Mouse (Mus musculus) MEL (cell line): ENCODE measurements around the gene Hnrnpa1. TPM values are rescaled to one million over a fixed set of nuclear protein-coding genes. Genes with fewer than 3 reads are reported as not detected.
A peak's percentile ranks its signal among the peaks of the same experiment; 100 is the strongest.

Experiments
- DNase-seq: peaks from one replicate; pipeline ENCODE4 v3.0.0; 2011; ENCODE audit warnings: low read depth, low spot score
- H3K27ac ChIP-seq: 2 replicates; pipeline ENCODE4 v1.5.1; 2012; ENCODE audit warnings: low read depth, mild to moderate bottlenecking, control low read depth, low read length, moderate library complexity; ENCODE audit not compliant: control insufficient read depth
- H3K27me3 ChIP-seq, 2 experiments: fragments of 150-350 bp in 1 of 2; sonication (generic) in 1 of 2; 2 replicates each; pipeline ENCODE4 v1.6.1; 2012; ENCODE audit warnings: low read length in 2 of 2, mild to moderate bottlenecking in 2 of 2, improper control_type of control experiment in 1 of 2, moderate library complexity in 1 of 2; ENCODE audit not compliant: insufficient read depth in 2 of 2, control insufficient read depth in 1 of 2
- H3K36me3 ChIP-seq, 2 experiments: 2 replicates each; pipeline ENCODE4 v1.6.1; 2012 to 2014; ENCODE audit warnings: low read length in 2 of 2, improper control_type of control experiment in 1 of 2, inconsistent platforms in 1 of 2, mild to moderate bottlenecking in 1 of 2; ENCODE audit not compliant: insufficient read depth in 2 of 2, control insufficient read depth in 1 of 2
- H3K4me1 ChIP-seq, 2 experiments: fragments of 150-350 bp in 1 of 2; sonication (generic) in 1 of 2; 2 replicates each; pipeline ENCODE4 v1.6.1; 2012; ENCODE audit warnings: low read length in 2 of 2, improper control_type of control experiment in 1 of 2, mild to moderate bottlenecking in 1 of 2; ENCODE audit not compliant: insufficient read depth in 2 of 2, control insufficient read depth in 1 of 2
- H3K4me3 ChIP-seq, 2 experiments: fragments of 150-350 bp in 1 of 2; sonication (generic) in 1 of 2; 2 replicates each; pipeline ENCODE4 v1.5.1; 2012; ENCODE audit warnings: low read depth in 2 of 2, low read length in 2 of 2, mild to moderate bottlenecking in 2 of 2, moderate library complexity in 2 of 2, control low read depth in 1 of 2, improper control_type of control experiment in 1 of 2; ENCODE audit not compliant: control insufficient read depth in 1 of 2, insufficient read depth in 1 of 2
- H3K79me2 ChIP-seq: 2 replicates; pipeline ENCODE4 v1.6.1; 2012; ENCODE audit warnings: mild to moderate bottlenecking, low read length, moderate library complexity; ENCODE audit not compliant: control insufficient read depth, poor library complexity, insufficient read depth
- H3K9ac ChIP-seq: 2 replicates; pipeline ENCODE4 v1.6.1; 2012; ENCODE audit warnings: low read depth, mild to moderate bottlenecking, control low read depth, low read length, moderate library complexity; ENCODE audit not compliant: control insufficient read depth, poor library complexity, severe bottlenecking
- H3K9me3 ChIP-seq: fragments of 150-350 bp; sonication (generic); replicated peaks from 2 replicates; pipeline ENCODE4 v1.6.1; 2012; ENCODE audit warnings: mild to moderate bottlenecking, low read length, improper control_type of control experiment, moderate library complexity; ENCODE audit not compliant: insufficient read depth
- BHLHE40 ChIP-seq: IDR thresholded peaks from 2 replicates; pipeline ENCODE4 v1.6.1; 2012; ENCODE audit warnings: low read depth, mild to moderate bottlenecking, inconsistent platforms, low read length, improper control_type of control experiment, borderline replicate concordance
- CHD1 ChIP-seq: IDR thresholded peaks from 2 replicates; pipeline ENCODE4 v1.6.1; 2012; ENCODE audit warnings: low read depth, mild to moderate bottlenecking, inconsistent platforms, low read length, improper control_type of control experiment
- CHD2 ChIP-seq: IDR thresholded peaks from 2 replicates; pipeline ENCODE4 v1.6.1; 2011; ENCODE audit warnings: low read length, improper control_type of control experiment
- CTCF ChIP-seq, 3 experiments: IDR thresholded peaks in 2 of 3; conservative IDR thresholded peaks in 1 of 3; 2 replicates each; pipeline ENCODE4 v1.5.1; 2011 to 2012; ENCODE audit warnings: low read length in 3 of 3, low read depth in 2 of 3, mild to moderate bottlenecking in 2 of 3, improper control_type of control experiment in 1 of 3, inconsistent platforms in 1 of 3, mixed read lengths in 1 of 3, moderate library complexity in 1 of 3; ENCODE audit not compliant: control insufficient read depth in 1 of 3, insufficient read depth in 1 of 3, poor library complexity in 1 of 3, severe bottlenecking in 1 of 3
- E2F4 ChIP-seq: IDR thresholded peaks from 2 replicates; pipeline ENCODE4 v1.6.1; 2011; ENCODE audit warnings: low read depth, low read length, improper control_type of control experiment, borderline replicate concordance
- ELF1 ChIP-seq: IDR thresholded peaks from 2 replicates; pipeline ENCODE4 v1.6.1; 2014; ENCODE audit warnings: low read depth, mild to moderate bottlenecking, inconsistent platforms, low read length, improper control_type of control experiment, moderate library complexity
- EP300 ChIP-seq, 2 experiments: IDR thresholded peaks; 2 replicates each; pipeline ENCODE4 v1.6.1; 2011; ENCODE audit warnings: improper control_type of control experiment in 2 of 2, low read length in 2 of 2, low read depth in 1 of 2, mild to moderate bottlenecking in 1 of 2
- GABPA ChIP-seq: IDR thresholded peaks from 2 replicates; pipeline ENCODE4 v1.6.1; 2012; ENCODE audit warnings: low read depth, mild to moderate bottlenecking, inconsistent platforms, low read length, improper control_type of control experiment, moderate library complexity
- GATA1 ChIP-seq: IDR thresholded peaks from 2 replicates; pipeline ENCODE4 v1.6.1; 2011; ENCODE audit warnings: low read depth, low read length, improper control_type of control experiment
- HCFC1 ChIP-seq: IDR thresholded peaks from 2 replicates; pipeline ENCODE4 v1.6.1; 2012; ENCODE audit warnings: low read depth, mild to moderate bottlenecking, inconsistent platforms, low read length, improper control_type of control experiment, moderate library complexity
- KAT2A ChIP-seq: conservative IDR thresholded peaks from 2 replicates; pipeline ENCODE4 v1.6.1; 2012; ENCODE audit warnings: low read depth, low read length, improper control_type of control experiment, inconsistent platforms
- MAFK ChIP-seq: IDR thresholded peaks from 2 replicates; pipeline ENCODE4 v1.6.1; 2011; ENCODE audit warnings: low read depth, mild to moderate bottlenecking, low read length, improper control_type of control experiment, borderline replicate concordance
- MAX ChIP-seq: IDR thresholded peaks from 2 replicates; pipeline ENCODE4 v1.6.1; 2011; ENCODE audit warnings: low read length, improper control_type of control experiment
- MAZ ChIP-seq: IDR thresholded peaks from 2 replicates; pipeline ENCODE4 v1.6.1; 2012; ENCODE audit warnings: low read depth, mild to moderate bottlenecking, inconsistent platforms, low read length, improper control_type of control experiment
- MEF2A ChIP-seq: IDR thresholded peaks from 2 replicates; pipeline ENCODE4 v1.6.1; 2014; ENCODE audit warnings: low read depth, mild to moderate bottlenecking, inconsistent platforms, low read length, improper control_type of control experiment; ENCODE audit not compliant: poor library complexity, insufficient replicate concordance, severe bottlenecking; ENCODE audit errors: extremely low read depth
- MXI1 ChIP-seq: IDR thresholded peaks from 2 replicates; pipeline ENCODE4 v1.6.1; 2011; ENCODE audit warnings: mild to moderate bottlenecking, low read depth, low read length, improper control_type of control experiment
- MYB ChIP-seq: IDR thresholded peaks from 2 replicates; pipeline ENCODE4 v1.6.1; 2011; ENCODE audit warnings: mild to moderate bottlenecking, low read depth, low read length, improper control_type of control experiment
- MYC ChIP-seq: IDR thresholded peaks from 2 replicates; pipeline ENCODE4 v1.6.1; 2011; ENCODE audit warnings: low read depth, mild to moderate bottlenecking, low read length, improper control_type of control experiment, moderate library complexity
- NELFE ChIP-seq: IDR thresholded peaks from 2 replicates; pipeline ENCODE4 v1.6.1; 2011; ENCODE audit warnings: low read depth, low read length, improper control_type of control experiment
- NRF1 ChIP-seq: IDR thresholded peaks from 2 replicates; pipeline ENCODE4 v1.6.1; 2014; ENCODE audit warnings: low read depth, mild to moderate bottlenecking, inconsistent platforms, low read length, improper control_type of control experiment, moderate library complexity; ENCODE audit not compliant: poor library complexity, insufficient read depth, severe bottlenecking
- POLR2A ChIP-seq, 2 experiments: IDR thresholded peaks; 2 replicates each; pipeline ENCODE4 v1.6.1; 2011 to 2012; ENCODE audit warnings: low read length in 2 of 2, mild to moderate bottlenecking in 2 of 2, control low read depth in 1 of 2, improper control_type of control experiment in 1 of 2, low read depth in 1 of 2, moderate library complexity in 1 of 2; ENCODE audit not compliant: control insufficient read depth in 1 of 2, insufficient read depth in 1 of 2, poor library complexity in 1 of 2
- POLR2AphosphoS2 ChIP-seq: IDR thresholded peaks from 2 replicates; pipeline ENCODE4 v1.6.1; 2011; ENCODE audit warnings: low read length, improper control_type of control experiment
- POLR2AphosphoS5 ChIP-seq: IDR thresholded peaks from 2 replicates; pipeline ENCODE4 v1.6.1; 2012; ENCODE audit warnings: low read depth, borderline replicate concordance, mild to moderate bottlenecking, inconsistent platforms, low read length, moderate library complexity, mixed read lengths
- RAD21 ChIP-seq: IDR thresholded peaks from 2 replicates; pipeline ENCODE4 v1.6.1; 2011; ENCODE audit warnings: mild to moderate bottlenecking, low read depth, low read length, improper control_type of control experiment
- RCOR1 ChIP-seq: IDR thresholded peaks from 2 replicates; pipeline ENCODE4 v1.6.1; 2012; ENCODE audit warnings: low read depth, mild to moderate bottlenecking, inconsistent platforms, low read length, improper control_type of control experiment
- SIN3A ChIP-seq: IDR thresholded peaks from 2 replicates; pipeline ENCODE4 v1.6.1; 2012; ENCODE audit warnings: low read length, improper control_type of control experiment, inconsistent platforms
- SMC3 ChIP-seq: IDR thresholded peaks from 2 replicates; pipeline ENCODE4 v1.6.1; 2011; ENCODE audit warnings: low read depth, low read length, improper control_type of control experiment
- TBP ChIP-seq: IDR thresholded peaks from 2 replicates; pipeline ENCODE4 v1.8.0; 2011; ENCODE audit warnings: low read depth, low read length, improper control_type of control experiment
- UBTF ChIP-seq: IDR thresholded peaks from 2 replicates; pipeline ENCODE4 v1.6.1; 2012; ENCODE audit warnings: low read depth, mild to moderate bottlenecking, inconsistent platforms, low read length, improper control_type of control experiment, moderate library complexity, borderline replicate concordance; ENCODE audit not compliant: insufficient read depth
- USF1 ChIP-seq: IDR thresholded peaks from 2 replicates; pipeline ENCODE4 v1.6.1; 2014; ENCODE audit warnings: low read depth, mild to moderate bottlenecking, inconsistent platforms, low read length, improper control_type of control experiment, moderate library complexity
- USF2 ChIP-seq, 2 experiments: IDR thresholded peaks; 2 replicates each; pipeline ENCODE4 v1.6.1; 2011 to 2012; ENCODE audit warnings: improper control_type of control experiment in 2 of 2, low read length in 2 of 2, borderline replicate concordance in 1 of 2, inconsistent platforms in 1 of 2, low read depth in 1 of 2, mild to moderate bottlenecking in 1 of 2; ENCODE audit not compliant: insufficient read depth in 1 of 2
- ZC3H11A ChIP-seq: IDR thresholded peaks from 2 replicates; pipeline ENCODE4 v1.6.1; 2012; ENCODE audit warnings: low read depth, mild to moderate bottlenecking, inconsistent platforms, low read length, improper control_type of control experiment
- ZKSCAN1 ChIP-seq: IDR thresholded peaks from 2 replicates; pipeline ENCODE4 v1.6.1; 2012; ENCODE audit warnings: low read depth, mild to moderate bottlenecking, inconsistent platforms, low read length, improper control_type of control experiment, moderate library complexity
- ZMIZ1 ChIP-seq: IDR thresholded peaks from 2 replicates; pipeline ENCODE4 v1.6.1; 2012; ENCODE audit warnings: low read depth, mild to moderate bottlenecking, inconsistent platforms, low read length, improper control_type of control experiment, moderate library complexity
- polyA plus RNA-seq, 2 experiments: library from polyadenylated mRNA; stranded (reverse) in 1 of 2; unstranded in 1 of 2; fragments of >175 nt in 1 of 2; fragments of >200 nt in 1 of 2; gene quantifications; 2 replicates each; pipeline versions ENCODE4 v1.2.1 to v1.2.4; 2012; ENCODE audit warnings: low replicate concordance in 2 of 2, low read depth in 1 of 2; ENCODE audit not compliant: insufficient read length in 2 of 2, insufficient read depth in 1 of 2, missing spikeins in 1 of 2
- total RNA-seq: library from RNA; depleted of rRNA; stranded (reverse); fragments of 300-350 nt; gene quantifications from 2 replicates; pipeline ENCODE4 v1.2.3, GENCODE M21; 2012; rRNA removed

Hnrnpa1 gene
- total RNA-seq = 322 and 402 TPM in 2 replicates
- 100 to 1,000 TPM in 1 of 2 experiments, not detected in 1; 900 TPM for polyA plus RNA-seq

- peaks cover 69% of the 10 kb centered on the region for H3K79me2 ChIP-seq
- H3K9ac ChIP-seq = peak within 1 kb of the TSS; percentile 100
- no peaks in the 10 kb centered on the region for H3K27me3 ChIP-seq
- H3K4me1 ChIP-seq = 0 out of 4 replicates have a peak, but pooled peaks cover 0 to 2% of the 10 kb centered on the region in 2 experiments
- H3K9me3 ChIP-seq = no peaks in the 10 kb centered on the region
- H3K27ac ChIP-seq = peak within 1 kb of the TSS; percentile 99
- peak; percentile 95 for DNase-seq
- peak within 1 kb of the TSS; percentile 71 to 98 for H3K4me3 ChIP-seq
- peaks cover 0 to 23% of the 10 kb centered on the region in 2 experiments for H3K36me3 ChIP-seq
- TF ChIP-seq RAD21 = no peak
- peak; percentile 16 for TF ChIP-seq KAT2A
- no peak for TF ChIP-seq BHLHE40
- no peak for TF ChIP-seq RCOR1
- TF ChIP-seq HCFC1 = peak; percentile 62; the same call in 1 of the 2 replicates
- peak; percentile 88 for TF ChIP-seq MXI1
- 0 out of 2 replicates have a peak, but pooled peaks have one; percentile 64 for TF ChIP-seq CHD1
- TF ChIP-seq NELFE = peak; percentile 78
- peak; percentile 78 for TF ChIP-seq NRF1
- peak; percentile 68 for TF ChIP-seq POLR2AphosphoS2
- TF ChIP-seq SMC3 = no peak
- no peak for TF ChIP-seq EP300 (IDR thresholded peaks at IDR 0.05; ENCODE audit: low read depth in 1 of 2, low read length in 2 of 2)
- TF ChIP-seq ELF1 = no peak
- no peak for TF ChIP-seq E2F4
- peak; percentile 5 for TF ChIP-seq SIN3A
- peak; percentile 88; the same call in 1 of the 2 replicates for TF ChIP-seq ZMIZ1
- TF ChIP-seq USF1 = peak; percentile 54; the same call in 1 of the 2 replicates
- peak; percentile 36 to 93 for TF ChIP-seq POLR2A (IDR thresholded peaks at IDR 0.05; ENCODE audit: control insufficient read depth in 1 of 2, insufficient read depth in 1 of 2, low read depth in 1 of 2, low read length in 2 of 2, poor library complexity in 1 of 2)
- no peak for TF ChIP-seq UBTF
- no peak for TF ChIP-seq MAFK
- TF ChIP-seq CHD2 = peak; percentile 18; the same call in 1 of the 2 replicates
- TF ChIP-seq POLR2AphosphoS5 = peak; percentile 90
- TF ChIP-seq ZKSCAN1 = no peak
- no peak for TF ChIP-seq MYB
- TF ChIP-seq GATA1 = no peak; the same call in none of the 2 replicates
- TF ChIP-seq TBP = peak; percentile 97
- no peak for TF ChIP-seq ZC3H11A
- TF ChIP-seq MAZ = no peak
- peak; percentile 81 for TF ChIP-seq MYC
- no peak for TF ChIP-seq MEF2A
- TF ChIP-seq MAX = peak; percentile 95
- no peak for TF ChIP-seq USF2 (IDR thresholded peaks at IDR 0.05; ENCODE audit: borderline replicate concordance in 1 of 2, insufficient read depth in 1 of 2, low read depth in 1 of 2, low read length in 2 of 2)
- no peak for TF ChIP-seq CTCF (IDR thresholded peaks at IDR 0.05 in 2 of 3, conservative IDR thresholded peaks at IDR 0.05 in 1 of 3; ENCODE audit: control insufficient read depth in 1 of 3, insufficient read depth in 1 of 3, low read depth in 2 of 3, low read length in 3 of 3, poor library complexity in 1 of 3, severe bottlenecking in 1 of 3)
- no peak for TF ChIP-seq GABPA
These were observed at the start of gene Hnrnpa1 for GRCm38 (mm10) chr15:103240160-103241028. Gene Hnrnpa1, plus strand, starts transcription at chr15:103240432.
